Mouse (Mus musculus) right cerebral cortex, postnatal 4 days (tissue): ENCODE results near the gene Tdrd6.

Experiments used
- DNase-seq: peaks from one replicate; pipeline ENCODE4 v3.0.0-alpha.2; 2022

Tdrd6 gene

GRCm38 (mm10) chr17:43611586-43611985 lies 18.5 kb downstream of the Tdrd6 start:
- peak; percentile 76 for DNase-seq

GRCm38 (mm10) chr17:43606704-43607103 lies 23.4 kb downstream of the Tdrd6 start:
- DNase-seq = peak; percentile 73

GRCm38 (mm10) chr17:43598706-43599105 lies 31.4 kb downstream of the Tdrd6 start:
- DNase-seq = no peak

GRCm38 (mm10) chr17:43597742-43598141 lies 32.4 kb downstream of the Tdrd6 start:
- DNase-seq = no peak

- no peak for DNase-seq
These were observed 37.5 kb downstream of the Tdrd6 start for GRCm38 (mm10) chr17:43592296-43593291.

- no peak for DNase-seq
These were observed 39.6 kb downstream of the Tdrd6 start for GRCm38 (mm10) chr17:43590531-43590930.

- DNase-seq = no peak
These were observed 40.3 kb downstream of the Tdrd6 start for GRCm38 (mm10) chr17:43589750-43590149.

- no peak for DNase-seq
These were observed 42.8 kb downstream of the Tdrd6 start for GRCm38 (mm10) chr17:43587278-43587677.

GRCm38 (mm10) chr17:43584771-43585170 lies 45.3 kb downstream of the Tdrd6 start:
- no peak for DNase-seq

- peak; percentile 3 for DNase-seq
These were observed 49.1 kb downstream of the Tdrd6 start for GRCm38 (mm10) chr17:43581012-43581467.

- no peak for DNase-seq
These were observed 49.6 kb downstream of the Tdrd6 start for GRCm38 (mm10) chr17:43580456-43580855.

- DNase-seq = no peak
These were observed 56.5 kb downstream of the Tdrd6 start for GRCm38 (mm10) chr17:43573624-43574073.

- no peak for DNase-seq
These were observed 60.8 kb downstream of the Tdrd6 start for GRCm38 (mm10) chr17:43569287-43569686.

GRCm38 (mm10) chr17:43567992-43568888 lies 61.9 kb downstream of the Tdrd6 start, which contains the start of gene Pla2g7:
Pla2g7 (plus strand) TSS chr17:43568098.
- peak; percentile 48 for DNase-seq

GRCm38 (mm10) chr17:43567593-43567991 lies 62.5 kb downstream of the Tdrd6 start:
- no peak for DNase-seq
